Mouse (Mus musculus): ENCODE results near the gene Smyd3.

DNA sequence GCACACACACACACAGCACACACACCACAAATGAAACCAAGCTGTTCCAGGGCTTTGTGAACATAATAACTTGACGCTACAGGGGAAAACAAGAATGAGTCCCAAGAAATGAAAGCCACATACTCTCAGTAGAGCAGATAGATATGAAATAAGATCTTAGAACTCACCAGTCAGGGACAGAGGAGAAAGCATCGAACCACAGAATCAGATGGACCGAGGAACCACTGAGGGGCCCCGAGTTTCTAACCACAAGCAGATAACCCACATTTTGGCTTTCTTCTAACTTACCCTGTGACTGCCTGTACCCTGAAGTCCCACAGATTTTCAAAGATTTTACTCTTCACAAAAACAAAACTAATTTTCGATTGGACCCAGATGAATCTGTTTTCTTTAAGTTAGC is 24.9 kb downstream of the Smyd3 start:
- TF ChIP-seq CTCF (IDR thresholded peaks at IDR 0.05; ENCODE audit: low read depth) (no peak), EP300 (optimal IDR thresholded peaks at IDR 0.05) (no peak)

Data from stomach, postnatal 0 days (tissue).